Mouse (Mus musculus): ENCODE results near the gene Tex19.1.
A peak's percentile ranks its signal among the peaks of the same experiment; 100 is the strongest.

The Tex19.1 gene

DNA sequence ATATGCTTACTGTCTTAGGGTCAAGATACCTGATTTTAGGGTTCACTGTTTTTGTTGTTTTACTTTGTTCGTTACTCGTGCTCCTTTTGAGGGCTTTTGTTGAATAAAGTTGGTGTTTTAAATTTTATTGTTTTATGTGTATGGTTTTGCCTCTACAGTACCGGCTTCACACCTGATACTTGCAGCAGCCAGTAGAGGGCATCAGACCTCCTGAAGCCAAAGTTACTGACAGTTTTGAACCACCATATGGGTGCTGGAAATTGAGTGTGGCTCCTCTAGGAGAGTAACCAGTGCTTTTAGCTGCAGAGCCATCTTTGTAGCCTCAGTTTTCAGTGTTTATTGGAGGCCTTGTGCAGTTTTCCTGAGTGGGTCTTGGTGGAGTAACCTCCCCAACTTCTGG is 2.2 kb downstream of the Tex19.1 start:
- no peak for DNase-seq

DNA sequence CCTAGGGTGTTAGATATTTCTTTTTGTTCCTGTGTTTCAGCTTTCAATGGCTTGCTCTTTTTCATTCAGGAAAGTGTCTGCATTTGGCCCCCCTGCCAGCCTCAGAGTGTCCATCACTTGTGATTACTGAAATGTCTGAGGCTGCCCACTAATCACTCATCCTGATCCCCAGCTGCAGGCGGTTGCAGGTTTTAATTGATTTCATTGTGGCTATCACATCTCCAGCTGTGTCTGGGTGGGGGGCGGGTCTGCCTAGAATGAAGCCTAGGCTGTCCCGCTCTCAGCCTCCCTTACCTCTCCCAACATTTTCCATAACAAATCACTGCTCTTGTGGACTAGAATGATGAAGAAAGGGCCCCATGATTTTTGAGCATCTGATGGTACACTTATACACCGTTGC is 8.3 kb downstream of the Tex19.1 start:
- DNase-seq = no peak

DNA sequence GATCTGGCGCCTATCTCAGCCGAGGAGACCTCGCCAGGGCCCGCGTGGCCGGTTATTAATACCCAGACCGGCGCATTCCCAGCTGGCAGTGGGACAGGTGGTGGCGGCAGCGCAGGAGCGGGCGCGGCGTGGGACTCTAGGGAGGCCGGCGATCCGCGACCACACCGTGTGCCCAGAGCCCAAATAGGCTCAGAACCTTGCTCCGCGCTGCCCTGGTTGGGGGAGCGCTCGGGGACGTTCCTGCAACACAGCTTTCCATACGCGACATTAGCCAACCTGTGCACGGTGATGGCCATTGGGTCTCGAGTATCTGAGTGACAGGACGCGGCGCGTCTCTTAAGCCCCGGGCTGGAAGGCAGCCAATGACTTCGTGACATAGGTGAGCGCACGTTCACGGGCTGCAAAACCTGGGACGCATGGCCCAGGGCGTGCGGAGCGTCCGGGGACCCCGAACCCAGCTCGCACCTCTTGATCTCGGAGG is 10.5 kb downstream of the Tex19.1 start:
- DNase-seq = peak; percentile 21

DNA sequence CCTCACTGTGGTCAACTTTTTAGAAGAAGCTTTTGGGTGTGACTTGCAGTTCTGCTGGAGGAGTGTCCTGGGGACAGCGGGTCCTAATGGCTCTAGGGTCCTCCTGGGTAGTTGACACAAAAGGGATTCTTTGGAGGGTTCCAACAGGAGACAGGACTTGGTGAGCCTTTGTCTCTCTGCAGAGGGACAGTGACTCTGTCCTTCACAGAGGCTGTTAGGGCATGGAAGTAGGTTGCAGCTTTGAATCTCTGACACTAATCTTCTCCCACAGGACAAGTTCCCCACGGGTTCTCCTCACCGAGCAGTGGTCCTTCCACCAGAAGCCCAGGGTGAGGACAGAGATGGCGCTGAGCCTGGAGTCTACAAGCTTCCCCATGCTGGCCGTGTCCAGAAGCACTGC is 14.0 kb downstream of the Tex19.1 start, which contains the start of gene Uts2r:
TSS of gene Uts2r (plus strand) at position 301 of the 400 bp plus-strand sequence.
- DNase-seq = no peak

DNA sequence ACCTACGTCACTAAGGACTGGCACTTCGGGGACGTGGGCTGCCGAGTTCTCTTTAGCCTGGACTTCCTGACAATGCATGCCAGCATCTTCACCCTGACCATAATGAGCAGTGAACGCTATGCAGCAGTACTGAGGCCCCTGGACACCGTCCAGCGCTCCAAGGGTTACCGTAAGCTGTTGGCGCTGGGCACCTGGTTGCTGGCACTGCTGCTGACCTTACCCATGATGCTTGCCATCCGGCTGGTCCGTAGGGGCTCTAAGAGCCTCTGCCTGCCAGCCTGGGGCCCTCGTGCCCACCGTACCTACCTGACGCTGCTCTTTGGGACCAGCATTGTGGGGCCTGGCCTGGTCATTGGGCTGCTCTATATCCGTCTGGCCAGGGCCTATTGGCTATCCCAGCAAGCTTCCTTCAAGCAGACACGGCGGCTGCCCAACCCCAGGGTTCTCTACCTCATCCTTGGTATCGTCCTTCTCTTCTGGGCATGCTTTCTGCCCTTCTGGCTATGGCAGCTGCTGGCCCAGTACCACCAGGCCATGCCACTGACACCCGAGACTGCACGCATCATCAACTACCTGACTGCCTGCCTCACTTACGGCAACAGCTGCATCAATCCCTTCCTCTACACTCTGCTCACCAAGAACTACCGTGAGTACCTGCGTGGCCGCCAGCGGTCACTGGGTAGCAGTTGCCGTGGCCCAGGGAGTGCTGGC is 14.8 kb downstream of the Tex19.1 start:
- no peak for DNase-seq

DNA sequence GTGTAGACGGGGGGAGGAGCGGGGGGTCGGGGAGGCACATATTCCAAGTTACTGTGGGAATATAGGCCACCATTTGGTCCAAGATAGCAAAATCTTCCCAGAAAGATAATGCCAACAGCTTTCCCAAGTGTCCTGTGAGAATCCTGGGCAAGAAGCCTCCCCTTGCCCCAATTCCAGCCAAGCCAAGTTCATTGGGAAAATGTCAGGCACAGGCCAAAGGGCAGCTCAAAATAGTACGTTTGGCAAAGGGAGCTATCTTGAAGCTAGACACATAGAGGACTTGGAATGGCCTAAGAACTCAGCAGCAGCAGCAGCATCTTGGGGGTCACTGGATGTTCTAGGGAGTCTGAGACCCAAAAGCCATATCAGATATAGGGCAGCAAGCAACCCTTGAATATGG is 17.8 kb downstream of the Tex19.1 start:
- no peak for DNase-seq

DNA sequence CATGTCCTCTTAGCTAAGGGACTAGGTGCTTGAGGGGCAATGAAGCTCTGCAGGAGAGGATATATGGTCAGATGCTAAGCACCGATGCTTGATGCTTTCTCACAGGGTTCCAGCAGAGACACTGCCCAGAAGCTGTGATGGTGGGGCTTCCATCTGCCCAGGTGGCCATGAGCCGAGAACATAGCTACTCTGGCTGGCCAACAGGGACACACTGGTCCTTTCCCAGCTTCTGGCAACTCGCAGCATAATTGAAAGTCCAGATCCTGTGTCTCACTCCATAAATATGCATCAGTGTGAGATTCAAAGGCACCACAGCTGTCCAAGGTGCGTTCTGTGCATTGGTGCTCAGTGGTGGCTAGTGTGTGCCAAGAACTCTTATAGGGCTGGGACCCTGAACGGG is 27.3 kb downstream of the Tex19.1 start:
- no peak for DNase-seq

DNA sequence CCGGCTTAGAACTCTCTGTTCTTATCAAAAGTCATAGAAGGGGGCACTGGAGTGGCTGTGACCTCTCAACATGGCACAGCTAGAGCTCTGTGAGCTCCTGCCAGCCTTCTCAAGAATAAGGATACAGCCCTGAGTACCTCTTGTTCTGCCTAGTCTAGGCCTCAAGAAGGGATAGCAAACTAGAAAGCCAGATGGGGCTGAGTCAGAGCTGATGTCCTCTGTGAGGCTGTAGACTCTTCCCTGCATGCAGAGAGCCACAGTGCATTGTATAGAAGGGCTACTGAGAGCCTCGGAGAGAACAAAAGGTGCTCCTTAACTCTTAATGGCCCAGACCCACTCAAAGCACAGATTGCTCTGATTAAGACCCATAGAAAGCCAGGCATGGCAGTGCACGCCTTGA is 28.3 kb downstream of the Tex19.1 start:
- no peak for DNase-seq

DNA sequence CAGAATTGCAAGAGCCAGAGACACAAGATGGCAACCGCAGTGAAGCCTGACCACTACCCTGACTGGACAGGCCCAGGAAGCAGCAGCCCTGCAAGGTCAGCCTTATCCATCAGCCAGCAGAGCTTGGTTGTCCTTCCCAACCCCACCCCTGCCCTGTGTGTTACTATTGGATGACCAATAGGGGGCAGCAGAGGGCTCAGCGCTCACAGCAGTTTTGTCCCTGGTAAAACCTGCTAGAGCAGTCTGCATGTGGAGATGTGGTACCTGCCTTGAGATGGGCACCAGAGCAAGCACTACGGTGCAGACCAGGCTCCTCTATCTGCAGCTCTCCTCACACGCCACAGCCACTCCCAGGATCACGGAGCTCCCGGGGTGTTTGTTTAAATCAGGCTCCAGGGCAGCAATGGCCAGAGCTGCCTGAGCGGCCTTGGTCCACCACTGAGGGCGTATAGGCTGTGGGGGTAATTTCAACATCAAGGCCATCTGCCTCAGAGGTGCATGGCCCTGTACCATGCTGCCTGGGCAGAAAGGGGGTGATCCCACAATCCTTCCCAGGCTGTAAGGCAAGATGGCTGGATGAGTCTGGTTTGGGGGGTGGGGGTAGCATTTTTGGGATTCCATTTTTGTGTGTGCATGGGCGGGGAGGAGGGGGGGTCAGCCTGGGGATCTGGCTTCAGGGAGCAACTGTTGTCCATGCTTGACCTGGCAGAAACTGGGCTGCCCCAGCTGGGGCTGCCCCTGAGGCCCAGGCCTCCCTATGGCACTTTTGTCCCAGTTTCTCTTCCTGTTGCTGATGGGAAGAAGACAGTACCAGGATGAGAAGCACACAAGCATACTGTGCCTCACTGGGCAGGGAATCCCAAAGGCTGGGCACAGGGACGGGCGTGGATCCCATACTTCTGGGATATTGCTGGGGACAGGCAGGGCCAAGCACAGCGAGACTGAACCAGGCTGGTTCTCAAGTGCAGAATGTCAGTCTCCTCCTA is 30.6 kb downstream of the Tex19.1 start:
- peak; percentile 54 for DNase-seq

DNA sequence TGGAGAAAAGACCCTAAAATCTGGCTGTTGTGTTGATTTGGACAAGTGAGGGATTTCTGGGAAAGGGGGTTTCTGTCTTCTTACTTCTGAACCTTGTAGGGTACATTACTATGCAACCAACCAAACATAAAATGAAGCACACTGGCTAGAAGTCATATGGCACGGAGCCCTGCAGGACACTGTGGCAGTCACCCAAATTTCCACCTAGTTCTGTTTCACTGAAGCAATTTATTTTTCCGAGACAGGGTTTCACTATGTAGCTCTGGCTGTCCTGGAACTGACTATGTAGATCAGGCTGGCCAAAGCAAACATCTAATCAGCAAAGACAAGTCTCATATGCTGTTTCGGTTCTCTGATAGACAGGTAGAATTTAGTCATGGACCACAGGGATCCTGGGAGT is 43.7 kb downstream of the Tex19.1 start:
- DNase-seq = peak; percentile 63

DNA sequence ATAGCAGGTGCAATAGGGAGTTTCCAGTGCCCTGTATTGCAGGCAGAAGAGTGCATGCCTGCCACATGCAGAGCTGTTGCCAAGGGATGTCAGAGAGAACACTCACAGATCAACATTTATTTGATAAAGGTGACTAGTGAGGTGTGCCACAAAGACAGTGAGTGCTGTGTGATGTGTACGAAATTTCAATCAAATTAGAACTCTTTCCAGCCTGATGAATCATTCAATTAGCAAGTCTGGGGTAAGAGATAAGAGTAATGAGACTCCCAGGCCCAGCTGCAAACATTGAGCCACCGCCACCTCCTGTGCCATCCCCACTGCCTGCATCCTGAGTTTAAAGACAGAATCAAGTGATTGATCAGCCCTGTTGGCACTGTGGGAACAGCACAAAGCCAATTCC is 46.8 kb downstream of the Tex19.1 start:
- no peak for DNase-seq

DNA sequence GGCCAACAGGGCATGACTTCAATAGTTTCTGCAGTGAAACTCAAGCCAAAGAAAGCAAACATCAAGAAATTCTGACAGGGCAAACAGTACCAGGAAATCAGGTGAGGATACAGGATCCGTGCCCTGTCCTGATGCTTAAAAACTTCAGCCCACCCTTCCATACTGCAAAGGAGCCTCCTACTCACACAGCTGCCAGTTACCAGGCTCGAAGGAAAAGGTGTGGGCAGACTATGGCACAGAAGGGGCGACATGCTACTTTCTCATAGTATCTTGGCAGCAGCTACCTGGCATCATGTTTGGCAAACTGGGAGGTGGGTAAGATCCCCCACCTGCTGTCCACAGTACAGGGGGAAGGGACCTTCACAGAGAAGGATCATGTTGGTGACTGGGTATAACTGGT is 47.5 kb downstream of the Tex19.1 start:
- no peak for DNase-seq

Data from kidney, adult 18-20 months (tissue).